Mouse (Mus musculus) stomach, postnatal 0 days (tissue): ENCODE data around the gene Mkln1. TPM values are rescaled to one million over a fixed set of nuclear protein-coding genes. Genes with fewer than 3 reads are reported as not detected.
A peak's percentile ranks its signal among the peaks of the same experiment; 100 is the strongest.

Experiments
- ATAC-seq: fragments of 200-750 bp; cut with Nextera tagmentation; 2 replicates; pipeline ENCODE4 v1.8.0; 2017; ENCODE audit not compliant: low FRiP score, low TSS enrichment
- DNase-seq: peaks from one replicate; pipeline ENCODE4 v3.0.0-alpha.2; 2016; ENCODE audit warnings: low spot score
- H3K27ac ChIP-seq: fragments of 300-500 bp; sonication (generic); replicated peaks from 2 replicates; pipeline ENCODE4 v1.5.1; 2014; ENCODE audit warnings: mild to moderate bottlenecking, control low read depth
- H3K27me3 ChIP-seq: fragments of 300-500 bp; sonication (generic); 2 replicates; pipeline ENCODE4 v1.6.1; 2014; ENCODE audit warnings: low read length; ENCODE audit not compliant: control insufficient read depth, insufficient read depth
- H3K36me3 ChIP-seq: fragments of 300-500 bp; sonication (generic); 2 replicates; pipeline ENCODE4 v1.6.1; 2014; ENCODE audit warnings: low read length, mixed read lengths; ENCODE audit not compliant: control insufficient read depth, insufficient read depth
- H3K4me1 ChIP-seq: fragments of 300-500 bp; sonication (generic); replicated peaks from 2 replicates; pipeline ENCODE4 v1.6.1; 2014; ENCODE audit warnings: antibody characterized with exemption; ENCODE audit not compliant: control insufficient read depth, insufficient read depth
- H3K4me2 ChIP-seq: fragments of 300-500 bp; sonication (generic); replicated peaks from 2 replicates; pipeline ENCODE4 v1.6.1; 2014; ENCODE audit warnings: low read depth, mild to moderate bottlenecking, control low read depth, moderate library complexity
- H3K4me3 ChIP-seq: fragments of 300-500 bp; sonication (generic); 2 replicates; pipeline ENCODE4 v1.5.1; 2014; ENCODE audit warnings: low read depth, low read length, control low read depth
- H3K9ac ChIP-seq: fragments of 300-500 bp; sonication (generic); 2 replicates; pipeline ENCODE4 v1.6.1; 2014; ENCODE audit warnings: mild to moderate bottlenecking, low read length, control low read depth, mixed read lengths
- H3K9me3 ChIP-seq: fragments of 300-500 bp; sonication (generic); 2 replicates; pipeline ENCODE4 v1.6.1; 2016; ENCODE audit warnings: low read length; ENCODE audit not compliant: control insufficient read depth
- CTCF ChIP-seq: IDR thresholded peaks from 2 replicates; pipeline ENCODE4 v1.5.1; 2016; ENCODE audit warnings: antibody characterized with exemption, low read depth, mild to moderate bottlenecking, moderate library complexity
- EP300 ChIP-seq: optimal IDR thresholded peaks from 2 replicates; pipeline ENCODE3; 2016; ENCODE audit warnings: antibody characterized with exemption
- WGBS: fragments of 180-500 bp; shearing (Covaris S2); extraction: QIAGEN DNeasy Blood & Tissue Kit; methylation state at CpG from one replicate; pipeline ENCODE4 v1.1.7; 2014; 5-methylcytosine and 5-hydroxymethylcytosine counted together
- polyA plus RNA-seq: library from polyadenylated mRNA; unstranded; fragments of >200 nt; fragmentation: Nextera tagmentation; extraction: Ambion mirVana; gene quantifications from 2 replicates; pipeline ENCODE4 v1.2.1, GENCODE M21; 2015

Mkln1 gene
- polyA plus RNA-seq, 1 experiment from 2014 or later, result 108 TPM

- no peaks in the 10 kb centered on the region for H3K27me3 ChIP-seq
- DNase-seq (peak; percentile 69), ATAC-seq (no peak)
- no peak overlapping the region for H3K4me3 ChIP-seq
- H3K9me3 ChIP-seq, result no peaks in the 10 kb centered on the region
- H3K4me1 ChIP-seq, result no peaks in the 10 kb centered on the region
- WGBS, result 64% methylated on average over 7 of the region's 7 CpGs
- no peak overlapping the region for H3K9ac ChIP-seq
- H3K36me3 ChIP-seq, result no peaks in the 10 kb centered on the region
- TF ChIP-seq CTCF (peak; percentile 76), EP300 (no peak)
- H3K27ac ChIP-seq, result no peak overlapping the region
- no peak overlapping the region for H3K4me2 ChIP-seq
These were observed 129.4 kb downstream of the Mkln1 start for GRCm38 (mm10) chr6:31527897-31528296.

DNA sequence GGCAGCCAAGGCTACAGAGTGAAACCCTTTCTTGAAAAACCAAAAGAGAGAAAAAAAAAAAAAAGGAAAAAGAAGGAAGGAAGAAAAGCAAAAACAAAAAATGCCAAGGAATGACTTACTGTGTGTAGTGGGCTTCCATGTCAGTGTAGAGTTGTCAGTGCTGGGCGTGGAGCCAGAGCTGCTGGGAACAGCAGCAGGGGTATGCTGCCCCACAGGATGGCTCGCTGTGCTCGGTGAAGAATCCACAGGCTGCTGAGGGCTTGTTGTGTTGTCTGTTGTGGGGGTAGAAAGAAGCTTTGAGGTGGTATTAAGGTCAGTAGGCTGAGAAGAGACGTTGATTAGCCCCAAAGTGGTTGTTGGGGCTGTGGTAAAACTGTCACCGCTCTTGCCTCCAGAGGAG lies 129.8 kb downstream of the Mkln1 start:
- Histone ChIP-seq H3K4me3 (no peak overlapping the region), H3K27ac (no peak overlapping the region), H3K9ac (no peak overlapping the region), H3K27me3 (no peaks in the 10 kb centered on the region), H3K4me2 (no peak overlapping the region), H3K4me1 (no peaks in the 10 kb centered on the region), H3K36me3 (no peaks in the 10 kb centered on the region), H3K9me3 (no peaks in the 10 kb centered on the region)
- ATAC-seq, result no peak
- DNase-seq, result no peak
- 78% methylated on average over 5 of the region's 5 CpGs for WGBS
- TF ChIP-seq EP300 (no peak), CTCF (no peak)

DNA sequence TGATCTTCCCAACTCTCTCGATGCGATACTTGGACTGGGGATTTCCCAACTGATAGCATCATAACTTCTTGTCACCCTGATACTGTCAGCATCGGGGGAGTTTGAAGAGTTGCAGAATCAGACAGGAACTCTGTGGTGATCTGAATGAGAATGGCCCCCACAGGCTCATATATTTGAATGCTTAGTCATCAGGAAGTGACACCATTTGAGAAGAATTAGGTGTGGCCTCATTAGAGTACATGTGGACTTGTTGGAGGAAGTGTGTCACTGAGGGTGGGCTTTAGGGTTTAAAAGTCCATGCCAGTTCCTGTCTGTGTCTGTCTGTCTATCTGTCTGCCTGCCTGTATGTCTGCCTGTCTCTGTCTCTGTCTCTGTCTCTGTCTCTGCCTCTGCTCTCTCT lies 133.3 kb downstream of the Mkln1 start:
- no peak for TF ChIP-seq CTCF
- no peak for TF ChIP-seq EP300
- no peak for ATAC-seq
- no peak overlapping the region for H3K27ac ChIP-seq
- no peak overlapping the region for H3K4me3 ChIP-seq
- no peak for DNase-seq
- H3K27me3 ChIP-seq, result no peaks in the 10 kb centered on the region
- no peaks in the 10 kb centered on the region for H3K4me1 ChIP-seq
- no peak overlapping the region for H3K4me2 ChIP-seq
- 86% methylated on average over 3 of the region's 3 CpGs for WGBS
- H3K9ac ChIP-seq, result no peak overlapping the region
- no peaks in the 10 kb centered on the region for H3K9me3 ChIP-seq
- H3K36me3 ChIP-seq, result no peaks in the 10 kb centered on the region

DNA sequence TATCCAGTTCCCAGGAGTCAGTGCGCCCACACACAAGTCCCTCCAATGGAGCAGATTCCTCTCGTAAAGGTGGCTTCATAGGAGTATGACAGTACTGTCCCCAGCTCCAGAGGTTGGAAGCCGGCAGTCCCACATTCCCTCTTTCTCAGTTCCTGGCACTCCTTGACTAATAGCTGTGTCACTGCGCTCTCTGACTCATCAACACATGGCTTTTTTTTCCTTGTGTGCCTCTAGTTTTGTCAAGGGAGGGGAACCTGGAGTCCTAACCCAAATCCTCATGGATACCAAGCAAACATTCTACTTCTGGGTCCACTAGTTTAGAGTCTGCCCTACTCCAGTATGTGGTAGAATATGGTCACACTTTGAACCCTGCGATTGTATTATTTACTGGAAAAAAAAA lies 136.2 kb downstream of the Mkln1 start:
- no peak overlapping the region for H3K4me2 ChIP-seq
- no peak for TF ChIP-seq EP300
- no peak overlapping the region for H3K9ac ChIP-seq
- no peak overlapping the region for H3K4me3 ChIP-seq
- no peak overlapping the region for H3K27ac ChIP-seq
- H3K36me3 ChIP-seq, result no peaks in the 10 kb centered on the region
- H3K27me3 ChIP-seq, result no peaks in the 10 kb centered on the region
- WGBS, result 86% methylated on average over 5 of the region's 5 CpGs
- no peaks in the 10 kb centered on the region for H3K4me1 ChIP-seq
- DNase-seq, result no peak
- ATAC-seq, result no peak
- H3K9me3 ChIP-seq, result no peaks in the 10 kb centered on the region

DNA sequence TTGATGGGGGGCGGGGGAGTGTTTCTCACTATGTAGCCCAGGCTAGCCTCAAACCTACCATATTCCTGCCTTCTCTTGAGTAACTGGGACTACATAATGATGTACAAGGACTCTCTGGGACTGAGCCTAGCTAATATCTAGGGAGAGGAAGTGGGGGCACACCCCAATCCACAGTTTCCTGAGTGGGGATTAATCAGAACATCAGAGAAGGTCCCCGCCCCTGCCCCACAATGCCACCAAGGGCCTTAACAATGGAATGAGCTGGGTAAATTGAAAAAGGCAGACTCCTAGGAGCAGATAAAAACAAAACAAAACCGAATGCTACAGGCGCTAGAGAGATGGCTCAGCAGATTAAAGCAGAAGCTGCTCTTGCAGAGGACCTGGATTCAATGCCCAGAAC lies 138.7 kb downstream of the Mkln1 start:
- WGBS, result 67% methylated on average over 4 of the region's 4 CpGs
- no peak for ATAC-seq

GRCm38 (mm10) chr6:31538112-31538511 lies 139.6 kb downstream of the Mkln1 start:
- Histone ChIP-seq H3K27ac (no peak overlapping the region), H3K4me3 (no peak overlapping the region), H3K27me3 (no peaks in the 10 kb centered on the region), H3K4me2 (no peak overlapping the region), H3K9me3 (no peaks in the 10 kb centered on the region), H3K4me1 (no peaks in the 10 kb centered on the region), H3K9ac (no peak overlapping the region), H3K36me3 (no peaks in the 10 kb centered on the region)
- TF ChIP-seq EP300 (no peak), CTCF (no peak)
- ATAC-seq, result no peak
- no peak for DNase-seq
- WGBS, result 85% methylated on average over 1 of the region's 1 CpGs

More for the DNA sequence above, 138.7 kb downstream of the Mkln1 start:
- Histone ChIP-seq H3K27ac (no peak overlapping the region), H3K9ac (no peak overlapping the region), H3K27me3 (no peaks in the 10 kb centered on the region), H3K4me2 (no peak overlapping the region), H3K36me3 (no peaks in the 10 kb centered on the region), H3K4me3 (no peak overlapping the region), H3K4me1 (no peaks in the 10 kb centered on the region), H3K9me3 (no peaks in the 10 kb centered on the region)
- no peak for DNase-seq
- no peak for TF ChIP-seq EP300
- no peak for TF ChIP-seq CTCF

- Histone ChIP-seq H3K27me3 (no peaks in the 10 kb centered on the region), H3K4me1 (no peaks in the 10 kb centered on the region)
- WGBS, result 79% methylated on average over 6 of the region's 6 CpGs
These were observed 141.5 kb downstream of the Mkln1 start for GRCm38 (mm10) chr6:31540018-31540417.

More at GRCm38 (mm10) chr6:31540018-31540417, 141.5 kb downstream of the Mkln1 start:
- Histone ChIP-seq H3K36me3 (no peaks in the 10 kb centered on the region), H3K4me2 (no peak overlapping the region), H3K9ac (no peak overlapping the region), H3K4me3 (no peak overlapping the region), H3K9me3 (no peaks in the 10 kb centered on the region), H3K27ac (no peak overlapping the region)
- no peak for ATAC-seq
- no peak for DNase-seq
- no peak for TF ChIP-seq EP300
- no peak for TF ChIP-seq CTCF
